Mouse (Mus musculus): Measurements from ENCODE around the gene Fam124a.

- TF ChIP-seq CTCF (IDR thresholded peaks at IDR 0.05; ENCODE audit: low read depth) (no peak), EP300 (IDR thresholded peaks at IDR 0.05; ENCODE audit: low read depth) (no peak)
Measured at GRCm38 (mm10) chr14:62575862-62576261, 20.3 kb downstream of the Fam124a start.

All from liver, postnatal 0 days (tissue).